Comparison of ENCODE assay signal across 8 mouse cellular contexts in the genomic region with DNA sequence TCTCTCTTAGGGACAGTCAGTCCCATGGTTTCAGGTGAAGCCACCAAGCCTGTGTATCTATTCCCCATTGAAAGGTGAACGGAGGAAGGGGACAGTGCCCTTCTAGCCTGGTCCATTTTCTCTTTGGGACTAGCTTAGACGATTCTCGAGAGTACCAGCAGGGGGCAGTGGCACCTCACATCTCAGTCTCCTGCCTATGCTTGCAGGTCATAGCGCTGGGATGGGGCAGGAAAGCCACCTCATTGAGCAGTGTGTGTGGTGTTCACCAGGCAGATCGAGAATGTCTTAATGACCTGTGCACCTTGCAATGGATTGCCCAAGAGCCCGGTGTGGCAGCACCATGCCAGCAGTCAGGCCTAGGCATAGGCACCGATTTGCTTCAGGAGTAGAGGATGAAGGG.
DNase-seq lines count a peak whose midpoint lies in the region; ATAC-seq and TF ChIP-seq lines count a peak whose summit lies in the region.

No protein-coding gene starts in this region.

- H3K4me3 ChIP-seq in kidney, adult 2 months (ENCODE audit: insufficient read depth, low read depth, low read length), result no peak overlapping the region
- H3K4me3 ChIP-seq in limb, embryonic 10.5 days, result no peak overlapping the region
- H3K4me3 ChIP-seq in midbrain, embryonic 13.5 days (replicated peaks), result no peak overlapping the region

- H3K4me1 ChIP-seq in kidney, adult 2 months (ENCODE audit: control insufficient read depth, insufficient read depth, low read length), result no peaks in the 10 kb centered on the region
- H3K4me1 ChIP-seq in limb, embryonic 10.5 days, result peaks cover 22% of the 10 kb centered on the region
- no peaks in the 10 kb centered on the region for H3K4me1 ChIP-seq in midbrain, embryonic 13.5 days (replicated peaks)

- no peak for ATAC-seq in CD4-positive, CD25-positive, alpha-beta regulatory T cell, adult 4 months
- ATAC-seq in midbrain, embryonic 13.5 days, result peak; percentile 82

- H3K36me3 ChIP-seq in kidney, adult 2 months (ENCODE audit: control insufficient read depth, insufficient read depth, low read length), result no peaks in the 10 kb centered on the region
- no peaks in the 10 kb centered on the region for H3K36me3 ChIP-seq in limb, embryonic 10.5 days
- no peaks in the 10 kb centered on the region for H3K36me3 ChIP-seq in midbrain, embryonic 13.5 days

- no peaks in the 10 kb centered on the region for H3K9me3 ChIP-seq in limb, embryonic 10.5 days (replicated peaks)
- no peaks in the 10 kb centered on the region for H3K9me3 ChIP-seq in midbrain, embryonic 13.5 days

- TF ChIP-seq POLR2A in kidney, adult 2 months (IDR thresholded peaks at IDR 0.05; ENCODE audit: low read depth, low read length), result no peak

- H3K4me2 ChIP-seq in midbrain, embryonic 13.5 days (replicated peaks), result no peak overlapping the region

- H3K27ac ChIP-seq in kidney, adult 2 months (ENCODE audit: insufficient read depth, low read depth, low read length), result no peak overlapping the region
- H3K27ac ChIP-seq in limb, embryonic 10.5 days, result no peak overlapping the region
- H3K27ac ChIP-seq in midbrain, embryonic 13.5 days, result no peak overlapping the region

- peak; percentile 94 for TF ChIP-seq CTCF in kidney, adult 2 months (conservative IDR thresholded peaks at IDR 0.05; ENCODE audit: insufficient read depth, insufficient read length, low read depth, low read length)

- H3K9ac ChIP-seq in midbrain, embryonic 13.5 days (replicated peaks), result no peak overlapping the region

- WGBS in kidney, adult 2 months, result 16% methylated on average over 7 of the region's 7 CpGs
- WGBS in limb, embryonic 10.5 days, result 24% methylated on average over 7 of the region's 7 CpGs
- 20% methylated on average over 7 of the region's 7 CpGs for WGBS in midbrain, embryonic 13.5 days

- DNase-seq in CD4-positive, CD25-positive, alpha-beta regulatory T cell, adult 2 months (ENCODE audit: low read depth, low spot score), result peak; percentile 64
- peak; percentile 82 to 83 for DNase-seq in cerebellum, postnatal 36 days
- peak; percentile 19 to 26 for DNase-seq in gastrocnemius, adult 8-10 months (ENCODE audit: low spot score in 2 of 2)
- DNase-seq in kidney, adult 2 months, result peak; percentile 66
- peak; percentile 82 for DNase-seq in limb, embryonic 10.5 days (ENCODE audit: low spot score)
- peak; percentile 11 to 47 for DNase-seq in spleen, adult 18-20 months

- H3K27me3 ChIP-seq in kidney, adult 2 months (replicated peaks; ENCODE audit: control insufficient read depth, insufficient read depth, low read length), result no peaks in the 10 kb centered on the region
- peaks cover 8% of the 10 kb centered on the region for H3K27me3 ChIP-seq in limb, embryonic 10.5 days (ENCODE audit: low read depth, poor library complexity, severe bottlenecking)
- peaks cover 11% of the 10 kb centered on the region for H3K27me3 ChIP-seq in midbrain, embryonic 13.5 days

Comparison
In these comparisons a context has a peak if more than half of its experiments do, and no peak if none do; other contexts are left out.
1. DNase-seq: peak in every context shown above with its lines; median percentile 82 in cerebellum, postnatal 36 days; 82 in limb, embryonic 10.5 days; 66 in kidney, adult 2 months; 64 in CD4-positive, CD25-positive, alpha-beta regulatory T cell, adult 2 months; 29 in spleen, adult 18-20 months; 22 in gastrocnemius, adult 8-10 months.